Mouse (Mus musculus) naive thymus-derived CD4-positive, alpha-beta T cell, adult 2 months (primary cell): Measurements from ENCODE around the gene Zfp583.

Source experiments
- DNase-seq: peaks from one replicate; pipeline ENCODE4 v3.0.0-alpha.2; 2011; ENCODE audit warnings: low read depth

Gene Zfp583

DNA sequence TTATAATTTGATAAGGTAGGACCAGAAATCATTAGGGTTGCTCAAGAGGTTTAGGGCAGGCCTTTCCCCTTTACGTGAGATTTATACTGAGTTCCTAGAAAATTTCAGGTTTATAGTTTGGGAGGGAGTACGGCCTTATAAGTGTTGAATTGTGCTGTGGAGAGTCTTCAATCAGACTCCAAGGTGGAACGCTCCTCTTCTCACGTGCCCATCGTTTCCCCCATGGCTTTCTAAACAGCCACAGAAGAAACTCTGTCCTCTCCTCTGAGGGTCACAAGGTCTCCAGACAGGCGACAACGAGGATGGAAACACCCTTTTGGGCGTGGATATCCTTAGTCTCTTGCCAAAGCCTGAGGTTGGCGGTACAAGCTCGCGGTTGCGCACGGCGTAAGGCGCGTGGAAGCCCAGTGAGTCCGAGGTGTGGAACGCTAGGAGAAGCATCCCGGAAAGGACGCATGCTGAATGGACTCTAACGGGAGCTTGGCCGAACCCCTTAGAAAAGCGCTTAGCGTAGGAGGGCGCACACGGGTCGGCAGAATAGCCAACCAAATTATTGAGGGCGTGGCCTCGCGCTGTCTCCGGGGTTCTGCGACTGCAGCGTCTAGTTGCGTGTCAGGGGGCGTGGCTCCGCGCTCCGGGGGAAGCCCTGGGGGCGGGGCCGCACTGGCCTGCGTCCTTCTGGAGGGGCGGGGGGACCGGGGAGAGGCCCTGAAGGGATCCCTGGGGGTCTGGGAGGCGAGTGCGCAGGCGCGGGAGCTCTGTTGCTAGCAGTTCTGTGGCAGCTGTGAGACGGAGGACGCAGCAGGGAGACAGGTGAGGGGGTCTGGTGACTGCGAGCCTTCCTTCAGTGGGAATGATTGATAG is 45.0 kb downstream of the Zfp583 start, which contains the start of gene Zfp667:
TSS of gene Zfp667 (plus strand) at position 738 of the 864 bp plus-strand sequence.
- DNase-seq, result peak; percentile 97

DNA sequence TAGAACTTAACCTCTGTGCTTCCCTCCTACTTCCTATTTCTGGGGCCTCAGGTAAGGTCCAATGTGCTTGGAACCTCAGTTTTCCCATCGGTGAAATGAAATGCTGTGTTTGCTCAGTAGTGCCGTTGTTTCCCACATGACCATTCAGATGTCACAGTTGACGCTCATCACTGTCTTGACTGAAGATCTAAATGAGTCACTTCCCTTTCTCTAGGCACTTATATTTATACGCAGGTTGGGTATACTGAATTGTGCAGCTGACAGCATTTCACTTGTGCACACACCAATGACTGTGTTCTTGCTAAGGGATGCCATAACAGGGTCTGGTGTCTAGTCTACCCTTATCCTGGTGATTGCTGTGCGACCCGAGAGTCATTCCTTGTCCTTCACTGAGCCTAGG is 45.7 kb downstream of the Zfp583 start:
- peak; percentile 34 for DNase-seq

DNA sequence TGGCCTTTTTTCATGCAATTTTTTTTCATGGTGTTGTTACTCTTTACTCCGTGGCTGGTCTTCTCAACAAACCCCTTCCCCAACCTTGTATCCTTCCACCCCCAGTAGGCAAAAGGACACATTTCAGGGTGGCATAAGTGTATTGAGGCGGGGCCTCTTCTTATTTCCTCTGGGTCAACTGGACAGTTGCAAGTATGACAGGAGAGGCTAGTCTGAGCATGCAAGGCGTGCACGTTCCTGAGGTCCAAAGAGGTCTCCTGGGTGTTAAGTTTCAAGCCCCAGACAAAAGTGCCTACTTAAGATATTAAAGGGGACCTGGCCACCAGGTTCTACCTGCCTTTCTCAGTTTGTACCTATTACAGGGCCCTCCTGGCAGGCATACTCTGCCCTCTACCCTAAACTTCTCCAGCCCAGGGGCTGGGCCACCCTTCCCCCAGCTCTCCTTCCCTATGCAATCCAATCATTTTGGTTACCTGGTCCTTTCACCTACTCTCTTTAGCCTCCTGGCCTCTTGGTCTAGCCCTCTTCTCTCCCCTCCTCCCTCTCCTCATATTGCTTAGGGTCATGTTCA is 46.6 kb downstream of the Zfp583 start:
- DNase-seq, result peak; percentile 12

DNA sequence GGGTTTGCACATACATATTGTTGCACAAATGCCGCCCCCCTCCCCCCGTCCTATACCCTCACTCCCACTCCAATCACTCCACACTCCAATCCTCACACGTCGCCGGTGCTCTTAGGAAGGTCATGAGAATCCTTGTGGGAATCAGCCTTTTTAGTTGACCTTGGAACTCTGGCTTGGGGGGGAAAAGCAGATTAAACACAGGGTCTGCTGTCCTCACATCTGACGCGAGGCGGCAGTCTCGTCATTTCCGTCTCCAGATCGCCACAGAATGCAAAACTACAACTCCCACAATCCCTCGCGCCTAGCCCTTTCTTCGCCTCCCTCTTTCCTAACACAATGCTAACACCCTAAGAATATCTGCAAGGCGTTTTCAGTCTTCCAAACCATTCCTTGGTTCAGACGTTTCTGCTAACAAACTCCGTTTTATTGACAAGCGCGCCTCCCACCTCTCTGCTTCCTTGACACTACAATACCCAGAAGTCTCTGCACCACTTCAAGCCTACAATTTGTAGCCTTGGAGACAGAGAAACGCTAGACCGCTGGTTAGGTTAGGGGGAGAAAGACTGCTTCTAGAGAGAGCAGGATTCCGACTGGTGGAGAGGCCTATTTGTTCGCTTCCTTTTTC is 47.5 kb downstream of the Zfp583 start:
- DNase-seq, result peak; percentile 91

DNA sequence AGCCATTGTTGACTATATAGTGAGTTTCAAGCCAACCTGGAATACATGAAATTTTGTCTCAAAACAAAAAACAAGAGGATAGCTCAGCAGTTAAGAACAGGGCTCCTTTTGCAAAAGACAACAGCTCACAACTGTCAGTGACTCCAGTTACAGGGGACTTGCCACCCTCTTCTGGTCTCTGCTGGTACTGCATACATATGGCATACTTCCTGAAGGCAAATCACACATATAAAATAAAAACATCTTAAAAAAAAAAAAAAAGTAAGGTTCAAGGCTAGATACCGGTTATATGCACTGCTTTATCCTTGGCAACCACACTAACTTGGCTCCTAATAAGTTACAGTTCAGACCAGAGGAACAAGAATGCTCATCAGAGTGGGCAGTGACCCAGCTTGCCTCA is 48.3 kb downstream of the Zfp583 start:
- peak; percentile 94 for DNase-seq

DNA sequence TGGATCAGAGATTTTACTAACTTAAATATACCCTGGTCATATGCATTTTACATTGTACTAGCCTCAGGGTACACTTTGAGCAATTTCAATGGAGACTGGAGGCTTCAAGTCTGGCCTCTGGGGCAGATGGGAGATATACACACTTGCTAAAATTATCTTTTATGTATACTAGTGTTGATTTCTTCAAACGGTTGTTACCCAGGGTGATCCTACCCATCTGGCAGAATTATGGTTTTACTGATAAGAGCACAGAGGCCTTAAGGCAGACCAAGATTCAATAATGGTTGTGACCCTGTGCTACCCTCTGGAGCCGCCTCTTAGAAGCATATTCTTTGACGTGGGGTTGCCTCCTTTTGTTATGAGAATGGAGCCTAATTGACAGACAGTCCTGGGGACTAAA is 53.2 kb downstream of the Zfp583 start:
- no peak for DNase-seq

- peak; percentile 70 for DNase-seq
These were observed 65.4 kb downstream of the Zfp583 start for GRCm38 (mm10) chr7:6265695-6266094.
